Mouse (Mus musculus) embryonic facial prominence, embryonic 13.5 days (tissue): ENCODE results near the gene Klf11. TPM values are rescaled to one million over a fixed set of nuclear protein-coding genes. Genes with fewer than 3 reads are reported as not detected.

Experiments used
- ATAC-seq: fragments of 200-750 bp; cut with Nextera tagmentation; 2 replicates; pipeline ENCODE4 v1.8.0; 2017; ENCODE audit warnings: low read depth; ENCODE audit not compliant: insufficient number of reproducible peaks, insufficient read depth, low FRiP score, low TSS enrichment
- H3K27ac ChIP-seq: fragments of 300-500 bp; sonication (generic); 2 replicates; pipeline ENCODE4 v1.5.1; 2015; ENCODE audit warnings: moderate library complexity, mild to moderate bottlenecking, inconsistent platforms
- H3K27me3 ChIP-seq: fragments of 300-500 bp; sonication (generic); 2 replicates; pipeline ENCODE4 v1.6.1; 2015; ENCODE audit warnings: mild to moderate bottlenecking, inconsistent platforms
- H3K36me3 ChIP-seq: fragments of 300-500 bp; sonication (generic); 2 replicates; pipeline ENCODE4 v1.6.1; 2015; ENCODE audit warnings: mild to moderate bottlenecking, inconsistent platforms
- H3K4me1 ChIP-seq: fragments of 300-500 bp; sonication (generic); 2 replicates; pipeline ENCODE4 v1.6.1; 2015; ENCODE audit warnings: inconsistent platforms
- H3K4me2 ChIP-seq: fragments of 300-500 bp; sonication (generic); 2 replicates; pipeline ENCODE4 v1.6.1; 2015; ENCODE audit warnings: moderate library complexity, mild to moderate bottlenecking, inconsistent platforms
- H3K4me3 ChIP-seq: fragments of 300-500 bp; sonication (generic); 2 replicates; pipeline ENCODE4 v1.5.1; 2015; ENCODE audit warnings: mild to moderate bottlenecking, inconsistent platforms
- H3K9ac ChIP-seq: fragments of 300-500 bp; sonication (generic); 2 replicates; pipeline ENCODE4 v1.6.1; 2015; ENCODE audit warnings: mild to moderate bottlenecking, inconsistent platforms
- H3K9me3 ChIP-seq: fragments of 300-500 bp; sonication (generic); 2 replicates; pipeline ENCODE4 v1.6.1; 2016; ENCODE audit warnings: inconsistent platforms
- WGBS: fragments of 180-500 bp; shearing (Covaris S2); methylation state at CpG from one replicate; pipeline ENCODE4 v1.1.7; 2015; ENCODE audit warnings: mixed read lengths; 5-methylcytosine and 5-hydroxymethylcytosine counted together
- polyA plus RNA-seq: library from polyadenylated mRNA; unstranded; fragments of >200 nt; fragmentation: Nextera tagmentation; extraction: Ambion mirVana; gene quantifications from 2 replicates; pipeline ENCODE4 v1.2.1, GENCODE M21; 2015

Klf11 gene
- 11.2 and 13.4 TPM in 2 replicates for polyA plus RNA-seq

DNA sequence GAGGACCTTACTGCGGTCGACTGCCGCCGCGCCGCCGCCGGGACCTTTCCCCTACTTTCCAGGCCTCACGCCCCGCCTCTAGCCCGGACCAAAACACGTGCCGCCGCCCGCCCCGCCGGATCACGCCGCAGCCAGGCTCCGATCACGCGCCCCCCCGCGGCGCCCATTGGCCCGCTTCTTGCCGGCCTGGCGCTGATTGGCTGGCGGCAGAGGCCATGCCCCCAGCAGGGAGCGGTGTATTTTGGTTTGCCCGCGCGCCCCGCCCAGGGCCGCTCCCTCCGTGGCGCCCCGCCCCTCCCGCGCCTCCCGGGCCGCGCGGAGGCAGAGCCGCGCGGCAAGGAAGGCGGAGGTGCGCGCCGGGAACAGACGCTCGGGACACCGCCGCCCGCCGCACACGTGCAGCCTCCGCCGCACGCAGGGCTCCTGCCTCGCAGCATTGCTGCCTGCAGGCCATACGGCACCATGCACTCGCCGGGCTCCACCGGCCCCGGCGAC is at the start of gene Klf11:
TSS of gene Klf11 (plus strand) at position 212 of the 495 bp plus-strand sequence.
- under 1% methylated on average over 55 of the region's 68 CpGs for WGBS
- peaks cover 27% of the 10 kb centered on the region for H3K36me3 ChIP-seq
- peaks cover 23% of the 10 kb centered on the region for H3K4me1 ChIP-seq
- peak within 1 kb of the TSS; percentile 66 for H3K4me2 ChIP-seq
- peak within 1 kb of the TSS; percentile 85 for H3K4me3 ChIP-seq
- peak; percentile 94 for ATAC-seq
- no peaks in the 10 kb centered on the region for H3K9me3 ChIP-seq
- H3K27me3 ChIP-seq: no peaks in the 10 kb centered on the region
- H3K9ac ChIP-seq: peak within 1 kb of the TSS; percentile 89
- peak within 1 kb of the TSS; percentile 95 for H3K27ac ChIP-seq

DNA sequence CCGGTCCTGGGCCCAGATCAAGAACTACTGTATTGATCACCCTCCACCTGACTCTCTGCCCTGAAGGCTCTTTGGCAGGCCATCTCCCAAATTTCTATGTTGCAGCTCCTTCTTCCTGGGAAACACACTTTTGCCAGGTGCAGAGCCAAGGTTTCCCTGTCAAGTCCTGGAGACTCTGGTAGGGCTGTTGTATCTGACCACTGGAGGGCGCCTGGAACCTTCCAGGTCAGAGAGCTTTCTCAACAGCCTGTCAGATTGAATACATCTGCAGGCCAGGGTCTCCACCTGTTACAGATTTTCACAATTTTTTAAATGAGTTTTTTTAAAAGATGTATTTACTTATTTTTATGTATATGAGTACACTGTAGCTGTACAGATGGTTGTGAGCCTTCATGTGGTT is 47.8 kb upstream of the Klf11 start:
- Histone ChIP-seq H3K4me3 (no peak overlapping the region), H3K4me1 (peaks cover 8% of the 10 kb centered on the region), H3K36me3 (no peaks in the 10 kb centered on the region), H3K9ac (no peak overlapping the region), H3K4me2 (no peak overlapping the region), H3K27me3 (peaks cover 2% of the 10 kb centered on the region; the same call in 1 of the 2 replicates), H3K9me3 (no peaks in the 10 kb centered on the region), H3K27ac (no peak overlapping the region)
- 41% methylated on average over 2 of the region's 2 CpGs for WGBS
- no peak for ATAC-seq

- ATAC-seq: no peak
- Histone ChIP-seq H3K4me1 (no peaks in the 10 kb centered on the region), H3K27ac (no peak overlapping the region), H3K9me3 (no peaks in the 10 kb centered on the region), H3K36me3 (no peaks in the 10 kb centered on the region), H3K4me2 (no peak overlapping the region), H3K9ac (no peak overlapping the region), H3K27me3 (no peaks in the 10 kb centered on the region), H3K4me3 (no peak overlapping the region)
- 65% methylated on average over 10 of the region's 10 CpGs for WGBS
Observed at GRCm38 (mm10) chr12:24606166-24606565, 44.9 kb upstream of the Klf11 start.

DNA sequence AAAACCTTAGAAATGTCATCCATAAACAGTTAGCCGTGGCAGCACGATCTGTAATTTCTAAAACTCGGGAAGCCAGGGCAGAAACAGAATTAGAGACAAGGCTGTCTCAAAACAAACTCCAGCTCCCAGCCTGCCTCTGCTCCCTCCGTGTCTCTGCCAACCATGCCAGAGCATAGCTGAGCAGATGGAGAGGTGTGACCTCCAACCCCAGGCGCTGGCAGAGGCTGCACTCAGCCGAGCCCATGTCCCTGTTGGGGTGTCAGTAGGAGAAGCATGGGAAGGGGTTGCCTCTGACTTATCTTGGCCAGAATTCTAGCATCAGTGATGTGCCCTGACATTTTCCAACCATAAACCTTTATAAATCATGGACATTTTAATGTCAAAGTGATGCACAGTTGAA is 38.5 kb upstream of the Klf11 start:
- H3K27me3 ChIP-seq: no peaks in the 10 kb centered on the region
- H3K9me3 ChIP-seq: no peaks in the 10 kb centered on the region
- no peak overlapping the region for H3K4me3 ChIP-seq
- H3K4me2 ChIP-seq: no peak overlapping the region
- no peaks in the 10 kb centered on the region for H3K36me3 ChIP-seq
- H3K9ac ChIP-seq: no peak overlapping the region
- no peaks in the 10 kb centered on the region for H3K4me1 ChIP-seq
- 71% methylated on average over 6 of the region's 6 CpGs for whole genome bisulfite sequencing
- H3K27ac ChIP-seq: no peak overlapping the region
- no peak for ATAC-seq

DNA sequence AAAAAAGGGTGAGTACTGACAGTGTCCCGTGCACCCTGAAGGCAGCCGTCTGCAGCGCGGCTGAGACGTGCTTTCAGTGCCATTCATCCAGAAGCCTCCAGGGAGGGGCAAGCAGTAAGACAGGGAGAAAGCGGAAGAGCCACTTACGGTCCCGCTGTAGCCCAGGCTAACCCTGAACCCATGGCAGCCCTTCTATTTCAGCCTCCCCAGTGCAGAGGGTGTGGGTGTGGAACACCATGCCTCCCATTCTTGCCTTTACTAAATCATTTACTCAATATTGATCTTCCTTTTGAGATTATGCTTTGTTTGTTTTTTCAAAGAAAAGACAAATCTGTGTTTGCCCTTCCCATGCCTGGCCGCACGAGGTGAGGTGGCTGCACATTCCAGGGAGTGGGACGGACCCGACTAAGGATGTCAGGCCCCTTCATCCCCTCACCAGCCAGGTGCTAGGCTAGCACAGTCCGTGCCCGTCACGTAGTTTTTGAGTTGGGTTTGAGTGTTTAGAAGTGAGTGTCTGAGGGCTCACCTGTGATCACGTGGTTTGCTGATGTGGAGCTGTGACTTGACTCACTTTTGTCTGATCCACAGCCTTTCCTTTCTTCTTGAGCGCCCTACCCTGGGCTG is 36.5 kb upstream of the Klf11 start:
- Histone ChIP-seq H3K27me3 (no peaks in the 10 kb centered on the region), H3K4me2 (no peak overlapping the region), H3K9me3 (no peaks in the 10 kb centered on the region), H3K4me3 (no peak overlapping the region), H3K36me3 (no peaks in the 10 kb centered on the region), H3K4me1 (no peaks in the 10 kb centered on the region), H3K27ac (no peak overlapping the region), H3K9ac (no peak overlapping the region)
- no peak for ATAC-seq
- 84% methylated on average over 17 of the region's 17 CpGs for WGBS

DNA sequence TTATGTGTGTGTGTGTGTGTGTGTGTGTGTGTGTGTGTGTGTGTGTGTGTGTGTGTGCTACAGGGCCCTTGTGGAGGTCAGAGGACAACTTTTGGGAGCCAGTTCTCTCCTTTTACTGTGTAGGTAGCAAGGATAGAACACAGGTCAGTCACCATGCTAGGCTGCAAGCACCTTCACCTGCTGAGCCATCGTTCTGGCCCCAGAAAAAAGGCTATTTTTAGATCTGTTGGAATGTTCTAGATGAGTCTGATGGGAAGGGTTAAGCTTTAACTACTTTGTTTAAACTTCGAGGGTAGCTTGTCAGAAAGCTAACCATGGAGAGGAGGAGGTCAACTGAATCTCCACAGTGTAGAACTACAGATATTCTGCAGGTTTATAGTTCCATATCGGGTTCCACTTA is 35.9 kb upstream of the Klf11 start:
- no peaks in the 10 kb centered on the region for H3K9me3 ChIP-seq
- H3K4me3 ChIP-seq: no peak overlapping the region
- WGBS: 68% methylated on average over 3 of the region's 3 CpGs
- H3K4me1 ChIP-seq: no peaks in the 10 kb centered on the region
- no peaks in the 10 kb centered on the region for H3K27me3 ChIP-seq
- H3K9ac ChIP-seq: no peak overlapping the region
- no peaks in the 10 kb centered on the region for H3K36me3 ChIP-seq
- ATAC-seq: no peak
- no peak overlapping the region for H3K27ac ChIP-seq
- H3K4me2 ChIP-seq: no peak overlapping the region

DNA sequence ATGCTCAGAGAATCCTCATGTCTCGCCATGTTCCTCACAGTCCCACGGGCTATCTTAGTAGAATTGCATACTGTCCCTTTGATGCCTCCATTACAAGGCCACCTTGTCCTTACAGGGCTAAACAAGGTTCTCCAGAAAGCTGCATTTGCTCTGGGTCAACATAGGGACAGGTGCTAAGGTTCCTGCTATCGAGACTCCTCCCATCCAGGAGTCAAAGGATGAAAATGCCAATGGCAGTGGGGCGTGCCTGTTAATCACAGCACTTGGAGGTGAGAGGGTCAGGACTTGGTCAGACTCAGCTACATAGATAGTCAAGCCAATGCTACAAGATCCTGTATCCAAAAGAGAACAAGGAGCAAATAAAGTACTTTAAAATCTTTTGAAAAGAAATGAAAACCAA is 31.6 kb upstream of the Klf11 start:
- Histone ChIP-seq H3K36me3 (no peaks in the 10 kb centered on the region), H3K4me2 (no peak overlapping the region), H3K27ac (no peak overlapping the region), H3K9me3 (no peaks in the 10 kb centered on the region), H3K4me3 (no peak overlapping the region), H3K4me1 (no peaks in the 10 kb centered on the region), H3K27me3 (no peaks in the 10 kb centered on the region), H3K9ac (no peak overlapping the region)
- WGBS: 83% methylated on average over 4 of the region's 4 CpGs
- ATAC-seq: no peak

DNA sequence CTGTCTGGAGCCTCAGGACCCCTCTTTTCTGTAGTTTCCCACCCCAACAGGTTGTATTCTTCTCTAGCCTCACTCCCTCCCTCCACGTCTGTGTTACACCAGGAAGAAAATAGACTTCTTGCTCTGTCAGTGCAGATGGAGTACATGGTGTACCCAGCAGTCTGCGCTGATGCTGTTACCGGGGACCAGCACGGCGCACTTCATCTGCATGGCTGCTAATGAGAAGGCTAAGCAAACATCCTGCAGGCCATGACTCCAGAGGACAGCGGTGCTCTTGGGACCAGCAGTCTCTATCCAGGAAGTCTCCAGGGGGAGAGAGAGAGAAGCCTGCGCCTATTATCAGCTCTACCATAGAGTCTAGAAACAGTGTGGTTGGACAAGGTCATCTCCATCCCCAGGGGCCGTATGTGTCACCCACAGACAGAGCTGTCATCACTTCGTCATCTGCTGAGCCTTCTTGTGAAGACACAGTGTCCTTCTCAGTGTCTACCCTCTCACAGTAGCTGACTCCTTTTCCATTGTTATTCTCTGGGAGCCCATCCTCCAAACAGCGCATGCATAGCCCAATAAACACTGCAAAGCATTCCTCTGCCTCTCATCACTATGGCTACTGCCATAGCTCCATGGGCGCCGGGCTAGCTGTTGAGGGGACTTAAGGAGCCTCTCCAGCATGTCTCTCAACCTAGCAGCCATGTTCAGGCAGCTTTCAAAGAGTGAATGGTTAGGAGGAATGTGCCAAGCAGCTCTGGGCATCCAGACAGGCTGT is 27.4 kb upstream of the Klf11 start:
- H3K9ac ChIP-seq: no peak overlapping the region
- no peaks in the 10 kb centered on the region for H3K27me3 ChIP-seq
- H3K9me3 ChIP-seq: no peaks in the 10 kb centered on the region
- H3K4me1 ChIP-seq: no peaks in the 10 kb centered on the region
- ATAC-seq: no peak
- WGBS: 76% methylated on average over 12 of the region's 12 CpGs
- no peak overlapping the region for H3K4me2 ChIP-seq
- no peak overlapping the region for H3K4me3 ChIP-seq
- no peak overlapping the region for H3K27ac ChIP-seq
- H3K36me3 ChIP-seq: no peaks in the 10 kb centered on the region

- H3K36me3 ChIP-seq: no peaks in the 10 kb centered on the region
- no peak overlapping the region for H3K4me3 ChIP-seq
- no peak overlapping the region for H3K27ac ChIP-seq
- H3K4me2 ChIP-seq: no peak overlapping the region
- H3K4me1 ChIP-seq: no peaks in the 10 kb centered on the region
- H3K9ac ChIP-seq: no peak overlapping the region
- no peaks in the 10 kb centered on the region for H3K9me3 ChIP-seq
- 80% methylated on average over 5 of the region's 5 CpGs for WGBS
- no peak for ATAC-seq
- no peaks in the 10 kb centered on the region for H3K27me3 ChIP-seq
Observed at GRCm38 (mm10) chr12:24626401-24626800, 24.7 kb upstream of the Klf11 start.

DNA sequence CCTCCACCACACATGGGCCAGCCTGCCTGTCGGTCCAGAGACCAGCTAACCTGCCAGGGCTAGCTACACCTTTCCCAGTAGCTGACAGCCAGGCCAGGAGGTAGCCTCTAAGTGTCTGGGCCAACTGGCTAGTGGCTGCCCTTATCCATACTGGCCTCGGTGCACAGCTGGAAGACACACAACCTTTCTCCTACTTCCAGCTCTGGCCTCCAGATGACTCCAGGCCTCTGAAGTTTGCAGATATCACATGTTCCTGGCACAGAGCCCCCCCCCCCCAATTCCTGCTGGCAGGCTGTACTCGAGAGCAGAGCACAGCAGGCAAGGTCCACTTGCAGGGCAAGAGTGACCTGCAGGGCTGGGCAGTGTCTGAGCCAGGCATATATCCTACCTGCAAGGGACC is 23.9 kb upstream of the Klf11 start:
- 48% methylated on average over 3 of the region's 3 CpGs for WGBS
- Histone ChIP-seq H3K4me1 (no peaks in the 10 kb centered on the region), H3K27me3 (no peaks in the 10 kb centered on the region), H3K4me3 (no peak overlapping the region), H3K9me3 (no peaks in the 10 kb centered on the region), H3K27ac (no peak overlapping the region), H3K4me2 (no peak overlapping the region), H3K9ac (no peak overlapping the region), H3K36me3 (no peaks in the 10 kb centered on the region)
- no peak for ATAC-seq

- whole genome bisulfite sequencing: 82% methylated on average over 1 of the region's 1 CpGs
- Histone ChIP-seq H3K36me3 (no peaks in the 10 kb centered on the region), H3K27ac (no peak overlapping the region), H3K4me3 (no peak overlapping the region), H3K27me3 (no peaks in the 10 kb centered on the region), H3K9me3 (no peaks in the 10 kb centered on the region), H3K4me2 (no peak overlapping the region), H3K4me1 (peaks cover 6% of the 10 kb centered on the region), H3K9ac (no peak overlapping the region)
- no peak for ATAC-seq
Observed at GRCm38 (mm10) chr12:24630220-24630619, 20.9 kb upstream of the Klf11 start.

GRCm38 (mm10) chr12:24632404-24632803 is 18.7 kb upstream of the Klf11 start:
- Histone ChIP-seq H3K4me3 (no peak overlapping the region), H3K9ac (no peak overlapping the region), H3K36me3 (no peaks in the 10 kb centered on the region), H3K27me3 (no peaks in the 10 kb centered on the region), H3K27ac (no peak overlapping the region), H3K4me2 (no peak overlapping the region), H3K4me1 (peaks cover 6% of the 10 kb centered on the region), H3K9me3 (no peaks in the 10 kb centered on the region)
- ATAC-seq: no peak
- WGBS: 68% methylated on average over 4 of the region's 4 CpGs
